Mouse (Mus musculus) lung, embryonic 14.5 days (tissue): Measurements from ENCODE around the gene Sh2d7. TPM values are rescaled to one million over a fixed set of nuclear protein-coding genes. Genes with fewer than 3 reads are reported as not detected.
"Not testable (repeated sequence)": the region's sequence is repeated elsewhere in the genome, so short reads cannot be mapped to it uniquely, and the experiment has no call there.

Experiments used
- ATAC-seq: fragments of 200-750 bp; cut with Nextera tagmentation; 2 replicates; pipeline ENCODE4 v1.8.0; 2017; ENCODE audit warnings: mild to moderate bottlenecking, moderate TSS enrichment, moderate library complexity; ENCODE audit not compliant: insufficient read depth
- DNase-seq: peaks from one replicate; pipeline ENCODE4 v3.0.0-alpha.2; 2015
- H3K27ac ChIP-seq: fragments of 300-500 bp; sonication (generic); 2 replicates; pipeline ENCODE4 v1.5.1; 2014; ENCODE audit warnings: low read depth, mild to moderate bottlenecking, moderate library complexity
- H3K27me3 ChIP-seq: fragments of 300-500 bp; sonication (generic); 2 replicates; pipeline ENCODE4 v1.6.1; 2014; ENCODE audit warnings: low read length, control low read depth; ENCODE audit not compliant: insufficient read depth
- H3K36me3 ChIP-seq: fragments of 300-500 bp; sonication (generic); 2 replicates; pipeline ENCODE4 v1.6.1; 2014; ENCODE audit warnings: control low read depth; ENCODE audit not compliant: insufficient read depth
- H3K4me1 ChIP-seq: fragments of 300-500 bp; sonication (generic); 2 replicates; pipeline ENCODE4 v1.6.1; 2014; ENCODE audit warnings: antibody characterized with exemption, control low read depth; ENCODE audit not compliant: insufficient read depth
- H3K4me2 ChIP-seq: fragments of 300-500 bp; sonication (generic); 2 replicates; pipeline ENCODE4 v1.6.1; 2014; ENCODE audit warnings: mild to moderate bottlenecking
- H3K4me3 ChIP-seq: fragments of 300-500 bp; sonication (generic); 2 replicates; pipeline ENCODE4 v1.5.1; 2014; ENCODE audit warnings: low read depth, low read length
- H3K9ac ChIP-seq: fragments of 300-500 bp; sonication (generic); 2 replicates; pipeline ENCODE4 v1.6.1; 2014
- H3K9me3 ChIP-seq: fragments of 300-500 bp; sonication (generic); 2 replicates; pipeline ENCODE4 v1.6.1; 2016; ENCODE audit warnings: low read depth, low read length, control low read depth
- CTCF ChIP-seq: IDR thresholded peaks from 2 replicates; pipeline ENCODE4 v1.5.1; 2016; ENCODE audit warnings: antibody characterized with exemption, low read depth
- WGBS: fragments of 180-500 bp; shearing (Covaris S2); extraction: QIAGEN DNeasy Blood & Tissue Kit; methylation state at CpG from one replicate; pipeline ENCODE4 v1.1.7; 2014; 5-methylcytosine and 5-hydroxymethylcytosine counted together
- polyA plus RNA-seq: library from polyadenylated mRNA; unstranded; fragments of >200 nt; fragmentation: Nextera tagmentation; extraction: Ambion mirVana; gene quantifications from 2 replicates; pipeline ENCODE4 v1.2.1, GENCODE M21; 2014

The Sh2d7 gene
- polyA plus RNA-seq, 1 experiment from 2014 or later = not detected

GRCm38 (mm10) chr9:54585839-54586198, 47.0 kb downstream of the Sh2d7 start:
- TF ChIP-seq CTCF = no peak
- H3K9me3 ChIP-seq = no peaks in the 10 kb centered on the region
- DNase-seq (no peak), ATAC-seq (peak; percentile 35)
- H3K9ac ChIP-seq = peak overlapping the region; percentile 40; the same call in 1 of the 2 replicates
- no peak overlapping the region for H3K27ac ChIP-seq
- H3K4me2 ChIP-seq = peak overlapping the region; percentile 91
- no peaks in the 10 kb centered on the region for H3K27me3 ChIP-seq
- WGBS = 29% methylated on average over 5 of the region's 5 CpGs
- peak overlapping the region; percentile 82 for H3K4me3 ChIP-seq
- peaks cover 9% of the 10 kb centered on the region; the same call in 1 of the 2 replicates for H3K36me3 ChIP-seq
- H3K4me1 ChIP-seq = peaks cover 11% of the 10 kb centered on the region; the same call in 1 of the 2 replicates

- no peaks in the 10 kb centered on the region for H3K27me3 ChIP-seq
- no peak for TF ChIP-seq CTCF
- H3K27ac ChIP-seq = no peak within 1 kb of the TSS
- H3K9ac ChIP-seq = peak within 1 kb of the TSS; percentile 78
- peak within 1 kb of the TSS; percentile 82 for H3K4me3 ChIP-seq
- ATAC-seq (peak; percentile 99), DNase-seq (peak; percentile 99)
- H3K9me3 ChIP-seq = no peaks in the 10 kb centered on the region
- peaks cover 12% of the 10 kb centered on the region; the same call in 1 of the 2 replicates for H3K36me3 ChIP-seq
- H3K4me2 ChIP-seq = peak within 1 kb of the TSS; percentile 91
- WGBS = under 1% methylated on average over 73 of the region's 73 CpGs
- H3K4me1 ChIP-seq = peaks cover 11% of the 10 kb centered on the region; the same call in 1 of the 2 replicates
These were observed 47.6 kb downstream of the Sh2d7 start, which contains the start of gene Idh3a for GRCm38 (mm10) chr9:54586199-54587061. Gene Idh3a, plus strand, starts transcription at chr9:54586334.

GRCm38 (mm10) chr9:54587863-54588262, 49.1 kb downstream of the Sh2d7 start:
- H3K4me2 ChIP-seq = peak overlapping the region; percentile 91
- WGBS = 72% methylated on average over 4 of the region's 4 CpGs
- no peaks in the 10 kb centered on the region for H3K9me3 ChIP-seq
- peaks cover 21% of the 10 kb centered on the region for H3K36me3 ChIP-seq
- no peak overlapping the region for H3K27ac ChIP-seq
- H3K4me1 ChIP-seq = peaks cover 11% of the 10 kb centered on the region; the same call in 1 of the 2 replicates
- no peak overlapping the region; the same call in 1 of the 2 replicates for H3K4me3 ChIP-seq
- no peak for DNase-seq
- TF ChIP-seq CTCF = no peak
- H3K9ac ChIP-seq = no peak overlapping the region
- H3K27me3 ChIP-seq = no peaks in the 10 kb centered on the region
- ATAC-seq = no peak

DNA sequence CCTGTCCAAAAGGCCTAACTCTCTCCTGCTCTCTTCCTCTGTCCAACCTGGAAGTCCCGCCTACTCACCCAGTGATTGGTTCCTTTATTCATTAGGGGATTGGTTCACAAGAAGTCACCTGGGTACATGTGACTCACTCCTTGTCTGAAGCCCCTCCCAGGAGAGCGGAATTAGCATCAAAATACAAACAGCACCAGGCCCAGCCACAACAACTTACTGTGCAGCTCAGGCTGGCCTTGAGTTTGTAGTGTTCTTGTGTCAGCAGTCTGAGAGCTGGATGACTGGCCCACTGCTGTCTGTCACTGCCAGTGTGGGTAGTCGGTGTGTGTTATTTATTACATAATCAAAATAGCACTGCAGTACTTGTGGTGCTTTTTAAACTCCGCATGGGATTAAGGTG, 54.9 kb downstream of the Sh2d7 start:
- H3K9ac ChIP-seq, H3K4me3 ChIP-seq, H3K9me3 ChIP-seq, DNase-seq, ATAC-seq, H3K4me1 ChIP-seq, H3K4me2 ChIP-seq, H3K27me3 ChIP-seq, H3K27ac ChIP-seq: not testable (repeated sequence)
- WGBS = 80% methylated on average over 4 of the region's 4 CpGs
- peaks cover 74% of the 10 kb centered on the region for H3K36me3 ChIP-seq

Other genes with a start within 250 kb of the Sh2d7 start
- gene Dmxl2, start 37.4 kb upstream of the Sh2d7 start, polyA plus RNA-seq = 4.3 and 4.6 TPM in 2 replicates
- gene Cib2, start 21.2 kb downstream of the Sh2d7 start, polyA plus RNA-seq = 14.1 and 15.3 TPM in 2 replicates
- 106 and 112 TPM in 2 replicates for gene Idh3a, start 47.4 kb downstream of the Sh2d7 start, polyA plus RNA-seq
- 0.31 and 0.32 TPM in 2 replicates for gene Acsbg1, start 122.9 kb downstream of the Sh2d7 start, polyA plus RNA-seq
- 6.1 and 6.3 TPM in 2 replicates for gene Dnaja4, start 159.9 kb downstream of the Sh2d7 start, polyA plus RNA-seq
- 148 and 156 TPM in 2 replicates for gene Wdr61, start 195.5 kb downstream of the Sh2d7 start, polyA plus RNA-seq
- gene Crabp1, start 225.8 kb downstream of the Sh2d7 start, polyA plus RNA-seq = 13.2 and 15.1 TPM in 2 replicates